In genomic region chr7:89086348-89086747, GRCm38 (mm10) we compare ENCODE assay signal across 9 mouse cellular contexts.
DNase-seq lines count a peak whose midpoint lies in the region; ATAC-seq and TF ChIP-seq lines count a peak whose summit lies in the region.
"Had no signal": no experiment of that assay in that cellular context is flagged by ENCODE, and none has a peak within 500 bp of the region (broad histone marks: within the 10 kb centered on the region; RNA-seq: fewer than 3 reads in every experiment).

No protein-coding gene starts in this region.

- H3K27me3 ChIP-seq in heart, embryonic 11.5 days (ENCODE audit: control insufficient read depth, insufficient read depth, low read length) = no peaks in the 10 kb centered on the region
- H3K27me3 ChIP-seq: limb, embryonic 12.5 days had no signal

- peak; percentile 95 for TF ChIP-seq CTCF in layer of hippocampus, adult 2 months (conservative IDR thresholded peaks at IDR 0.05)

- H3K4me1 ChIP-seq in heart, embryonic 11.5 days (ENCODE audit: control insufficient read depth, insufficient read depth, low read length) = no peaks in the 10 kb centered on the region
- H3K4me1 ChIP-seq: limb, embryonic 12.5 days had no signal

- no peaks in the 10 kb centered on the region for H3K36me3 ChIP-seq in heart, embryonic 11.5 days (ENCODE audit: control insufficient read depth, insufficient read depth, low read length)
- H3K36me3 ChIP-seq: limb, embryonic 12.5 days had no signal

- H3K27ac ChIP-seq in heart, embryonic 11.5 days (ENCODE audit: low read depth, low read length) = no peak overlapping the region
- no peak overlapping the region for H3K27ac ChIP-seq in layer of hippocampus, adult 2 months
- H3K27ac ChIP-seq: limb, embryonic 12.5 days had no signal

- ATAC-seq in heart, embryonic 11.5 days (replicated peaks; ENCODE audit: insufficient number of reproducible peaks, low FRiP score, low TSS enrichment) = no peak

- H3K4me3 ChIP-seq in heart, embryonic 11.5 days (ENCODE audit: low read depth, low read length) = no peak overlapping the region
- no peak overlapping the region for H3K4me3 ChIP-seq in layer of hippocampus, adult 2 months
- H3K4me3 ChIP-seq: limb, embryonic 12.5 days had no signal

- H3K4me2 ChIP-seq in heart, embryonic 11.5 days = no peak overlapping the region
- H3K4me2 ChIP-seq: limb, embryonic 12.5 days had no signal

- peak; percentile 27 to 60 for DNase-seq in heart, adult 18-20 months
- DNase-seq in thymus, postnatal 0 days (ENCODE audit: low spot score) = peak; percentile 22
- DNase-seq in thymus, postnatal 25 days = no peak
- DNase-seq in embryo, embryonic 10.5 days (ENCODE audit: low spot score) = peak; percentile 68
- peak; percentile 29 to 36 for DNase-seq in layer of hippocampus, adult 2 months (ENCODE audit: low spot score in 2 of 2)
- DNase-seq in skeletal muscle tissue, adult 2 months (ENCODE audit: low read depth, low spot score) = peak; percentile 49
- DNase-seq in adrenal gland, postnatal 25 days = no peak

- no peaks in the 10 kb centered on the region for H3K9me3 ChIP-seq in heart, embryonic 11.5 days (replicated peaks; ENCODE audit: control insufficient read depth, low read length)
- H3K9me3 ChIP-seq: limb, embryonic 12.5 days had no signal

- no peak overlapping the region for H3K9ac ChIP-seq in heart, embryonic 11.5 days (ENCODE audit: low read depth, low read length)
- H3K9ac ChIP-seq: limb, embryonic 12.5 days had no signal

- WGBS in heart, embryonic 11.5 days (ENCODE audit: insufficient replicate concordance) = 62% methylated on average over 1 of the region's 1 CpGs

Comparison
In these comparisons a context has a peak if more than half of its experiments do, and no peak if none do; other contexts are left out.
1. DNase-seq: peak in heart, adult 18-20 months (2 of 2), thymus, postnatal 0 days (single experiment), embryo, embryonic 10.5 days (single experiment), layer of hippocampus, adult 2 months (2 of 2) and skeletal muscle tissue, adult 2 months (single experiment); none in thymus, postnatal 25 days (single experiment) and adrenal gland, postnatal 25 days (single experiment).